Mouse (Mus musculus): ENCODE results near the gene Lrmda. TPM values are rescaled to one million over a fixed set of nuclear protein-coding genes. Genes with fewer than 3 reads are reported as not detected.

Lrmda gene
- polyA plus RNA-seq, 1 experiment, result not detected

- TF ChIP-seq POLR2A (IDR thresholded peaks at IDR 0.05; ENCODE audit: low read depth, low read length), result no peak
- no peak for TF ChIP-seq CTCF (IDR thresholded peaks at IDR 0.05; ENCODE audit: extremely low read depth, insufficient read length, insufficient replicate concordance, low read depth, low read length)
- no peaks in the 10 kb centered on the region for H3K36me3 ChIP-seq (ENCODE audit: control insufficient read depth, insufficient read depth, low read length)
- no peak overlapping the region for H3K27ac ChIP-seq (ENCODE audit: insufficient read depth, low read depth, low read length)
- no peaks in the 10 kb centered on the region for H3K27me3 ChIP-seq (ENCODE audit: control insufficient read depth, insufficient read depth, low read length)
- 66% methylated on average over 2 of the region's 2 CpGs for WGBS
- 0 out of 2 replicates have a peak, but pooled peaks cover 1% of the 10 kb centered on the region for H3K4me1 ChIP-seq (ENCODE audit: control insufficient read depth, insufficient read depth, insufficient read length, low read length)
- no peak overlapping the region for H3K4me3 ChIP-seq (ENCODE audit: low read depth, low read length)
These were observed 160.2 kb downstream of the Lrmda start for GRCm38 (mm10) chr14:22179761-22180160.

GRCm38 (mm10) chr14:22181508-22181907 lies 162.0 kb downstream of the Lrmda start:
- Histone ChIP-seq H3K27me3 (ENCODE audit: control insufficient read depth, insufficient read depth, low read length) (no peaks in the 10 kb centered on the region), H3K4me3 (ENCODE audit: low read depth, low read length) (no peak overlapping the region)

GRCm38 (mm10) chr14:22183195-22183594 lies 163.7 kb downstream of the Lrmda start:
- TF ChIP-seq CTCF (IDR thresholded peaks at IDR 0.05; ENCODE audit: extremely low read depth, insufficient read length, insufficient replicate concordance, low read depth, low read length), result no peak
- TF ChIP-seq POLR2A (IDR thresholded peaks at IDR 0.05; ENCODE audit: low read depth, low read length), result no peak
- Histone ChIP-seq H3K27ac (ENCODE audit: insufficient read depth, low read depth, low read length) (no peak overlapping the region), H3K4me1 (ENCODE audit: control insufficient read depth, insufficient read depth, insufficient read length, low read length) (0 out of 2 replicates have a peak, but pooled peaks cover 1% of the 10 kb centered on the region), H3K27me3 (ENCODE audit: control insufficient read depth, insufficient read depth, low read length) (no peaks in the 10 kb centered on the region), H3K4me3 (ENCODE audit: low read depth, low read length) (no peak overlapping the region), H3K36me3 (ENCODE audit: control insufficient read depth, insufficient read depth, low read length) (no peaks in the 10 kb centered on the region)
- WGBS, result 61% methylated on average over 3 of the region's 3 CpGs

More at GRCm38 (mm10) chr14:22181508-22181907, 162.0 kb downstream of the Lrmda start:
- over 99% methylated on average over 5 of the region's 6 CpGs for WGBS
- Histone ChIP-seq H3K27ac (ENCODE audit: insufficient read depth, low read depth, low read length) (no peak overlapping the region), H3K4me1 (ENCODE audit: control insufficient read depth, insufficient read depth, insufficient read length, low read length) (0 out of 2 replicates have a peak, but pooled peaks cover 1% of the 10 kb centered on the region), H3K36me3 (ENCODE audit: control insufficient read depth, insufficient read depth, low read length) (no peaks in the 10 kb centered on the region)
- TF ChIP-seq POLR2A (IDR thresholded peaks at IDR 0.05; ENCODE audit: low read depth, low read length), result no peak

GRCm38 (mm10) chr14:22185452-22185851 lies 165.9 kb downstream of the Lrmda start:
- TF ChIP-seq POLR2A (IDR thresholded peaks at IDR 0.05; ENCODE audit: low read depth, low read length) (no peak), CTCF (IDR thresholded peaks at IDR 0.05; ENCODE audit: extremely low read depth, insufficient read length, insufficient replicate concordance, low read depth, low read length) (no peak)
- Histone ChIP-seq H3K4me3 (ENCODE audit: low read depth, low read length) (no peak overlapping the region), H3K36me3 (ENCODE audit: control insufficient read depth, insufficient read depth, low read length) (no peaks in the 10 kb centered on the region), H3K4me1 (ENCODE audit: control insufficient read depth, insufficient read depth, insufficient read length, low read length) (0 out of 2 replicates have a peak, but pooled peaks cover 1% of the 10 kb centered on the region), H3K27ac (ENCODE audit: insufficient read depth, low read depth, low read length) (no peak overlapping the region), H3K27me3 (ENCODE audit: control insufficient read depth, insufficient read depth, low read length) (no peaks in the 10 kb centered on the region)
- 67% methylated on average over 4 of the region's 4 CpGs for WGBS

GRCm38 (mm10) chr14:22190111-22190510 lies 170.6 kb downstream of the Lrmda start:
- H3K4me3 ChIP-seq (ENCODE audit: low read depth, low read length), result no peak overlapping the region
- no peak overlapping the region for H3K27ac ChIP-seq (ENCODE audit: insufficient read depth, low read depth, low read length)
- no peaks in the 10 kb centered on the region for H3K27me3 ChIP-seq (ENCODE audit: control insufficient read depth, insufficient read depth, low read length)
- H3K4me1 ChIP-seq (ENCODE audit: control insufficient read depth, insufficient read depth, insufficient read length, low read length), result no peaks in the 10 kb centered on the region
- WGBS, result 65% methylated on average over 6 of the region's 6 CpGs
- no peaks in the 10 kb centered on the region for H3K36me3 ChIP-seq (ENCODE audit: control insufficient read depth, insufficient read depth, low read length)
- TF ChIP-seq POLR2A (IDR thresholded peaks at IDR 0.05; ENCODE audit: low read depth, low read length) (no peak), CTCF (IDR thresholded peaks at IDR 0.05; ENCODE audit: extremely low read depth, insufficient read length, insufficient replicate concordance, low read depth, low read length) (no peak)

- Histone ChIP-seq H3K36me3 (ENCODE audit: control insufficient read depth, insufficient read depth, low read length) (no peaks in the 10 kb centered on the region), H3K4me3 (ENCODE audit: low read depth, low read length) (no peak overlapping the region), H3K27me3 (ENCODE audit: control insufficient read depth, insufficient read depth, low read length) (no peaks in the 10 kb centered on the region), H3K4me1 (ENCODE audit: control insufficient read depth, insufficient read depth, insufficient read length, low read length) (no peaks in the 10 kb centered on the region), H3K27ac (ENCODE audit: insufficient read depth, low read depth, low read length) (no peak overlapping the region)
- 83% methylated on average over 9 of the region's 9 CpGs for WGBS
- TF ChIP-seq POLR2A (IDR thresholded peaks at IDR 0.05; ENCODE audit: low read depth, low read length) (no peak), CTCF (IDR thresholded peaks at IDR 0.05; ENCODE audit: extremely low read depth, insufficient read length, insufficient replicate concordance, low read depth, low read length) (no peak)
These were observed 172.7 kb downstream of the Lrmda start for GRCm38 (mm10) chr14:22192185-22192584.

GRCm38 (mm10) chr14:22198021-22198420 lies 178.5 kb downstream of the Lrmda start:
- Histone ChIP-seq H3K36me3 (ENCODE audit: control insufficient read depth, insufficient read depth, low read length) (no peaks in the 10 kb centered on the region), H3K27ac (ENCODE audit: insufficient read depth, low read depth, low read length) (no peak overlapping the region), H3K27me3 (ENCODE audit: control insufficient read depth, insufficient read depth, low read length) (no peaks in the 10 kb centered on the region), H3K4me3 (ENCODE audit: low read depth, low read length) (no peak overlapping the region), H3K4me1 (ENCODE audit: control insufficient read depth, insufficient read depth, insufficient read length, low read length) (no peaks in the 10 kb centered on the region)
- WGBS, result 85% methylated on average over 11 of the region's 11 CpGs
- TF ChIP-seq POLR2A (IDR thresholded peaks at IDR 0.05; ENCODE audit: low read depth, low read length), result no peak
